Mouse (Mus musculus) heart, adult 2 months (tissue): Measurements from ENCODE around the gene Fbl.

ENCODE experiments used
- CTCF ChIP-seq: fragments of 200-600 bp; IDR thresholded peaks from 2 replicates; pipeline ENCODE4 v1.8.1; 2022; ENCODE audit warnings: antibody characterized with exemption, mild to moderate bottlenecking, moderate library complexity
- EP300 ChIP-seq: fragments of 200-500 bp; IDR thresholded peaks from 2 replicates; pipeline ENCODE4 v1.6.1; 2011; ENCODE audit warnings: low read depth, low read length, control low read depth; ENCODE audit not compliant: insufficient read depth
- POLR2A ChIP-seq: fragments of 200-500 bp; IDR thresholded peaks from 2 replicates; pipeline ENCODE4 v1.6.1; 2011; ENCODE audit warnings: mild to moderate bottlenecking, low read depth, low read length, control low read depth; ENCODE audit not compliant: insufficient read depth

GRCm38 (mm10) chr7:28149841-28150240 lies 19.7 kb upstream of the Fbl start:
- TF ChIP-seq POLR2A (no peak), CTCF (no peak), EP300 (no peak)
